22 mouse cellular contexts compared by ENCODE assay signal in the genomic region with DNA sequence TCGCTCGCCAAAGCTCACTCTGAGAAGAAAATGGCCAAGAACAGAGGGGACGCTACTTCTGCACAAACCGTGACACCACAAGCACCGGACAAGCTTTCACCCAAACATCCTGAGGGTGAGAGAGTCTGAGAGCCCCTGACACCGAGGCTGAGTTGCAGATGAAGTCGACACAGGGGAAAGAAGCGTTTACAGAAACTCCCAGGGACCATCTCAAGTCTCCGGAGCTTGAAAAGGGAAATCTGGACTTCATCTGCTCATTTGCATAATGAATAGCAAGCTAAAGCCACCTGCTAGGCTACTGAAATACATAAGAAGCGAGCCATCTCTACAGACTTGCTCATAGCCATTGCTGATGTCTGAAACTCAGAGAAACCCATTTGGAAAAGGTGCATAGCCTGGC. TPM values are rescaled to one million over a fixed set of nuclear protein-coding genes. Genes with fewer than 3 reads are reported as not detected.
DNase-seq lines count a peak whose midpoint lies in the region; ATAC-seq and TF ChIP-seq lines count a peak whose summit lies in the region.
"Had no signal": no experiment of that assay in that cellular context is flagged by ENCODE, and none has a peak within 500 bp of the region (broad histone marks: within the 10 kb centered on the region; RNA-seq: fewer than 3 reads in every experiment).

No protein-coding gene starts in this region.

- peaks cover 15% of the 10 kb centered on the region for H3K36me3 ChIP-seq in liver, embryonic 15.5 days (replicated peaks)
- peaks cover 19% of the 10 kb centered on the region; the same call in 1 of the 2 replicates for H3K36me3 ChIP-seq in liver, postnatal 0 days (replicated peaks; ENCODE audit: insufficient read depth, low read length)
- H3K36me3 ChIP-seq in CH12.LX (replicated peaks in 1 of 2; ENCODE audit: control insufficient read depth in 1 of 2, insufficient read depth in 1 of 2, low read length in 1 of 2), result peaks cover 24 to 72% of the 10 kb centered on the region in 2 experiments

- TF ChIP-seq RAD21 in CH12.LX (IDR thresholded peaks at IDR 0.05; ENCODE audit: low read depth, low read length), result no peak

- no peak overlapping the region for H3K27ac ChIP-seq in liver, embryonic 15.5 days (replicated peaks)
- H3K27ac ChIP-seq in liver, postnatal 0 days (ENCODE audit: low read depth), result no peak overlapping the region
- 0 out of 2 replicates have a peak overlapping the region, but pooled peaks have one; percentile 12 for H3K27ac ChIP-seq in CH12.LX (ENCODE audit: insufficient read depth, low read depth)

- H3K4me1 ChIP-seq in liver, embryonic 15.5 days (replicated peaks), result peaks cover 43% of the 10 kb centered on the region
- H3K4me1 ChIP-seq in liver, postnatal 0 days (ENCODE audit: insufficient read depth), result no peaks in the 10 kb centered on the region
- peaks cover 0 to 18% of the 10 kb centered on the region in 2 experiments; a peak in 2 of 4 replicates for H3K4me1 ChIP-seq in CH12.LX (ENCODE audit: control insufficient read depth in 1 of 2, insufficient read depth in 2 of 2)

- H3K9me3 ChIP-seq in liver, embryonic 15.5 days (replicated peaks), result no peaks in the 10 kb centered on the region
- no peaks in the 10 kb centered on the region for H3K9me3 ChIP-seq in liver, postnatal 0 days (ENCODE audit: low read length)
- no peaks in the 10 kb centered on the region for H3K9me3 ChIP-seq in CH12.LX (replicated peaks; ENCODE audit: low read length)
- H3K9me3 ChIP-seq: G1E had no signal

- no peaks in the 10 kb centered on the region for H3K27me3 ChIP-seq in liver, embryonic 15.5 days
- H3K27me3 ChIP-seq in liver, postnatal 0 days (ENCODE audit: insufficient read depth, low read length), result no peaks in the 10 kb centered on the region
- no peaks in the 10 kb centered on the region for H3K27me3 ChIP-seq in CH12.LX (replicated peaks)
- H3K27me3 ChIP-seq: Patski had no signal

- in situ Hi-C loops in CH12.LX (cut with MboI; ENCODE audit: low pct_ligation_motif_present, low pct_unique_long_range_greater_than_20kb, low sequenced_read_pairs), result no loop called here

- no peaks in the 10 kb centered on the region for H3K79me2 ChIP-seq in CH12.LX (replicated peaks; ENCODE audit: control insufficient read depth, extremely low read depth, insufficient read depth, poor library complexity, severe bottlenecking)

- peak overlapping the region; percentile 19; the same call in 1 of the 2 replicates for H3K4me2 ChIP-seq in liver, embryonic 15.5 days
- no peak overlapping the region for H3K4me2 ChIP-seq in liver, postnatal 0 days (ENCODE audit: low read depth, low read length)
- peak overlapping the region; percentile 69 for H3K4me2 ChIP-seq in CH12.LX (ENCODE audit: insufficient read depth, low read depth, poor library complexity, severe bottlenecking)

- TF ChIP-seq CTCF in liver, postnatal 0 days (IDR thresholded peaks at IDR 0.05; ENCODE audit: low read depth), result no peak
- no peak for TF ChIP-seq CTCF in CH12.LX (conservative IDR thresholded peaks at IDR 0.05 in 1 of 2, IDR thresholded peaks at IDR 0.05 in 1 of 2; ENCODE audit: low read depth in 2 of 2, low read length in 2 of 2)

- no peak overlapping the region for H3K9ac ChIP-seq in liver, embryonic 15.5 days
- H3K9ac ChIP-seq in liver, postnatal 0 days (replicated peaks), result no peak overlapping the region
- H3K9ac ChIP-seq in CH12.LX (ENCODE audit: insufficient read depth, low read depth), result 0 out of 2 replicates have a peak overlapping the region, but pooled peaks have one; percentile 40

- 80% methylated on average over 10 of the region's 10 CpGs for WGBS in liver, embryonic 15.5 days (ENCODE audit: insufficient replicate concordance)
- WGBS in liver, postnatal 0 days (ENCODE audit: insufficient replicate concordance), result 83% methylated on average over 10 of the region's 10 CpGs

- H3K4me3 ChIP-seq in liver, embryonic 15.5 days (replicated peaks), result no peak overlapping the region
- H3K4me3 ChIP-seq in liver, postnatal 0 days (ENCODE audit: low read depth, low read length), result no peak overlapping the region
- H3K4me3 ChIP-seq in CH12.LX (replicated peaks in 1 of 3; ENCODE audit: low read depth in 2 of 3, low read length in 2 of 3, poor library complexity in 1 of 3), result peak overlapping the region in 2 of 3 experiments; percentile 4 to 9

- DNase-seq in liver, postnatal 0 days, result no peak
- DNase-seq in A20 (ENCODE audit: low read depth, low spot score) (peak; percentile 78), CH12.LX (ENCODE audit: extremely low read depth) (peak; percentile 71)
- DNase-seq in gastrocnemius, adult 18-20 months (ENCODE audit: low spot score), result no peak
- DNase-seq: adrenal gland, adult 2 months; adrenal gland, adult 8-10 months; adrenal gland, postnatal 10 days; adrenal gland, postnatal 14 days; adrenal gland, postnatal 25 days; adrenal gland, postnatal 36 days; B cell, adult 2 months; cerebellum, adult 11 months; cerebellum, adult 11-12 months; cerebellum, adult 18-20 months; cerebellum, adult 2 months; cerebellum, adult 8-10 months had no signal

- TF ChIP-seq POLR2A in CH12.LX (IDR thresholded peaks at IDR 0.05; ENCODE audit: low read depth, low read length), result no peak

- no peak for TF ChIP-seq EP300 in liver, postnatal 0 days (IDR thresholded peaks at IDR 0.05; ENCODE audit: low read depth)
- 0 out of 2 replicates have a peak, but pooled peaks have one; percentile 25 for TF ChIP-seq EP300 in CH12.LX (IDR thresholded peaks at IDR 0.05; ENCODE audit: low read length)

- dilution Hi-C loops in CH12.LX (cut with MboI; ENCODE audit: extremely low pct_ligation_motif_present, extremely low pct_unique_long_range_greater_than_20kb, low sequenced_read_pairs), result no loop called here

- ATAC-seq in liver, embryonic 15.5 days (ENCODE audit: insufficient read depth), result no peak
- ATAC-seq in liver, postnatal 0 days, result no peak
- ATAC-seq in inflammation-experienced regulatory T-cells, adult 6 months, result no peak
- ATAC-seq: activated CD4-positive, CD25-positive, alpha-beta regulatory T cell, adult 4 months; CD4-positive, CD25-positive, alpha-beta regulatory T cell, adult 4 months; Patski had no signal

TF ChIP-seq in CH12.LX, 34 proteins besides CTCF, POLR2A, EP300 and RAD21:
- 0 out of 2 replicates have a peak, but pooled peaks have one; percentile 10 for TF ChIP-seq ETS1 (conservative IDR thresholded peaks at IDR 0.05; ENCODE audit: low read depth, low read length)
- TF ChIP-seq JUN (IDR thresholded peaks at IDR 0.05; ENCODE audit: insufficient read depth, low read depth, low read length), result no peak
TF ChIP-seq in CH12.LX: peak in this region for 1.

RNA-seq across cellular contexts. Expression of gene Ugdh, which starts 16.6 kb away (rescaled TPM):
- polyA plus RNA-seq in liver, embryonic 15.5 days (2015; fragmentation: Nextera tagmentation; extraction: Ambion mirVana), result 18.5 and 22.2 TPM in 2 replicates
- 13.0 and 13.5 TPM in 2 replicates for polyA plus RNA-seq in liver, postnatal 0 days (2015; fragmentation: Nextera tagmentation; extraction: Ambion mirVana)
- 8.9 and 9.8 TPM in 2 replicates for total RNA-seq in CH12.LX (2012; rRNA removed)
- total RNA-seq in CH12.LX (2014; rRNA removed), result 40.3 and 45.7 TPM in 2 replicates
- polyA plus RNA-seq in CH12.LX (2012; ENCODE audit: insufficient read length, low read depth), result 37.7 and 38.0 TPM in 2 replicates
- polyA plus RNA-seq in inflammation-experienced regulatory T-cells, adult 6 months (2017; shearing (Covaris generic)), result 10 to 100 TPM; 15.4 to 16.6 (median 15.8) TPM
- total RNA-seq in gastrocnemius, adult 18-20 months (2021), result 10 to 100 TPM in 1 of 2 experiments, 1 to 10 TPM in 1; 6.9 to 13.1 TPM

RNA-seq across cellular contexts. Expression of gene Lias, which starts 27.8 kb away (rescaled TPM):
- 34.4 TPM in 2 replicates for polyA plus RNA-seq in liver, embryonic 15.5 days (2015; fragmentation: Nextera tagmentation; extraction: Ambion mirVana)
- polyA plus RNA-seq in liver, postnatal 0 days (2015; fragmentation: Nextera tagmentation; extraction: Ambion mirVana), result 31.1 and 34.0 TPM in 2 replicates
- total RNA-seq in CH12.LX (2012; rRNA removed), result 34.6 and 38.9 TPM in 2 replicates
- total RNA-seq in CH12.LX (2014; rRNA removed), result 57.7 and 66.4 TPM in 2 replicates
- 52.6 and 54.6 TPM in 2 replicates for polyA plus RNA-seq in CH12.LX (2012; ENCODE audit: insufficient read length, low read depth)
- 10 to 100 TPM; 33.8 to 46.6 (median 38.1) TPM for polyA plus RNA-seq in inflammation-experienced regulatory T-cells, adult 6 months (2017; shearing (Covaris generic))
- total RNA-seq in gastrocnemius, adult 18-20 months (2021), result 10 to 100 TPM; 44.5 to 51.0 TPM

RNA-seq across cellular contexts. Expression of gene Rpl9, which starts 27.9 kb away (rescaled TPM):
- 510 and 530 TPM in 2 replicates for polyA plus RNA-seq in liver, embryonic 15.5 days (2015; fragmentation: Nextera tagmentation; extraction: Ambion mirVana)
- 609 and 626 TPM in 2 replicates for polyA plus RNA-seq in liver, postnatal 0 days (2015; fragmentation: Nextera tagmentation; extraction: Ambion mirVana)
- total RNA-seq in CH12.LX (2012; rRNA removed), result 2,286 and 2,418 TPM in 2 replicates
- 3,292 and 3,671 TPM in 2 replicates for total RNA-seq in CH12.LX (2014; rRNA removed)
- polyA plus RNA-seq in CH12.LX (2012; ENCODE audit: insufficient read length, low read depth), result 1,001 and 1,107 TPM in 2 replicates
- 1,000 to 10,000 TPM; 1,645 to 3,067 (median 2,326) TPM for polyA plus RNA-seq in inflammation-experienced regulatory T-cells, adult 6 months (2017; shearing (Covaris generic))
- 100 to 1,000 TPM; 558 to 781 TPM for total RNA-seq in gastrocnemius, adult 18-20 months (2021)

Comparison
In these comparisons a context has a peak if more than half of its experiments do, and no peak if none do; other contexts are left out.
1. H3K4me3 ChIP-seq: peak in CH12.LX (2 of 3); none in liver, embryonic 15.5 days (single experiment) and liver, postnatal 0 days (single experiment).
2. DNase-seq: peak in A20 (single experiment) and CH12.LX (single experiment); none in liver, postnatal 0 days (single experiment) and gastrocnemius, adult 18-20 months (single experiment).